Mouse (Mus musculus) intestine, embryonic 14.5 days (tissue): Measurements from ENCODE around the gene Zfp784. TPM values are rescaled to one million over a fixed set of nuclear protein-coding genes. Genes with fewer than 3 reads are reported as not detected.

Experiments
- ATAC-seq: fragments of 200-750 bp; cut with Nextera tagmentation; replicated peaks from 2 replicates; pipeline ENCODE4 v1.8.0; 2017; ENCODE audit warnings: low read depth, moderate number of reproducible peaks, moderate TSS enrichment, moderate library complexity; ENCODE audit not compliant: low FRiP score, low TSS enrichment
- DNase-seq: peaks from one replicate; pipeline ENCODE4 v3.0.0-alpha.2; 2018; ENCODE audit warnings: low spot score
- H3K27ac ChIP-seq: fragments of 300-500 bp; sonication (generic); 2 replicates; pipeline ENCODE4 v1.5.1; 2014; ENCODE audit warnings: low read depth, mild to moderate bottlenecking, control low read depth
- H3K27me3 ChIP-seq: fragments of 300-500 bp; sonication (generic); replicated peaks from 2 replicates; pipeline ENCODE4 v1.6.1; 2014; ENCODE audit warnings: low read length, control low read depth; ENCODE audit not compliant: control insufficient read depth, insufficient read depth
- H3K36me3 ChIP-seq: fragments of 300-500 bp; sonication (generic); 2 replicates; pipeline ENCODE4 v1.6.1; 2014; ENCODE audit warnings: low read length, control low read depth; ENCODE audit not compliant: control insufficient read depth, insufficient read depth
- H3K4me1 ChIP-seq: fragments of 300-500 bp; sonication (generic); replicated peaks from 2 replicates; pipeline ENCODE4 v1.6.1; 2014; ENCODE audit warnings: low read length, control low read depth, mixed read lengths; ENCODE audit not compliant: control insufficient read depth, insufficient read depth
- H3K4me2 ChIP-seq: fragments of 300-500 bp; sonication (generic); 2 replicates; pipeline ENCODE4 v1.6.1; 2014; ENCODE audit warnings: low read length
- H3K4me3 ChIP-seq: fragments of 300-500 bp; sonication (generic); 2 replicates; pipeline ENCODE4 v1.5.1; 2014; ENCODE audit warnings: low read depth, low read length, control low read depth, mixed read lengths
- H3K9ac ChIP-seq: fragments of 300-500 bp; sonication (generic); 2 replicates; pipeline ENCODE4 v1.6.1; 2014; ENCODE audit warnings: mild to moderate bottlenecking, low read length
- H3K9me3 ChIP-seq: fragments of 300-500 bp; sonication (generic); 2 replicates; pipeline ENCODE4 v1.6.1; 2016; ENCODE audit warnings: low read length, control low read depth; ENCODE audit not compliant: control insufficient read depth
- WGBS: fragments of 180-500 bp; shearing (Covaris S2); extraction: QIAGEN DNeasy Blood & Tissue Kit; methylation state at CpG from one replicate; pipeline ENCODE4 v1.1.7; 2014; 5-methylcytosine and 5-hydroxymethylcytosine counted together
- polyA plus RNA-seq: library from polyadenylated mRNA; unstranded; fragments of >200 nt; fragmentation: Nextera tagmentation; extraction: Ambion mirVana; gene quantifications from 2 replicates; pipeline ENCODE4 v1.2.1, GENCODE M21; 2014

Gene Zfp784
- polyA plus RNA-seq, 1 experiment from 2014 or later, result 4.8 TPM

DNA sequence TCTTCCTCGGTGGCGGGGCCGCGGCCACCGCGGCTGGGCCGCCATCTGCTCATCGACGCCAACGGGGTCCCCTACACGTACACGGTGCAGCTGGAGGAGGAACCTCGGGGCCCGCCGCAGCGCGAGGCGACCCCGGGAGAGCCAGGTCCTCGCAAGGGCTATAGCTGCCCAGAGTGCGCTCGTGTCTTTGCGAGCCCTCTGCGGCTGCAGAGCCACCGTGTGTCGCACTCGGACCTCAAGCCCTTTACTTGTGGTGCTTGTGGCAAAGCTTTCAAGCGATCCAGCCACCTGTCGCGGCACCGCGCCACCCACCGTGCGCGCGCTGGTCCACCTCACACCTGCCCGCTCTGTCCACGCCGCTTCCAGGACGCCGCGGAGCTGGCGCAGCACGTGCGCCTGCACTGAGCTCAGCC is 14.7 kb upstream of the Zfp784 start:
- peak; percentile 57 for DNase-seq

DNA sequence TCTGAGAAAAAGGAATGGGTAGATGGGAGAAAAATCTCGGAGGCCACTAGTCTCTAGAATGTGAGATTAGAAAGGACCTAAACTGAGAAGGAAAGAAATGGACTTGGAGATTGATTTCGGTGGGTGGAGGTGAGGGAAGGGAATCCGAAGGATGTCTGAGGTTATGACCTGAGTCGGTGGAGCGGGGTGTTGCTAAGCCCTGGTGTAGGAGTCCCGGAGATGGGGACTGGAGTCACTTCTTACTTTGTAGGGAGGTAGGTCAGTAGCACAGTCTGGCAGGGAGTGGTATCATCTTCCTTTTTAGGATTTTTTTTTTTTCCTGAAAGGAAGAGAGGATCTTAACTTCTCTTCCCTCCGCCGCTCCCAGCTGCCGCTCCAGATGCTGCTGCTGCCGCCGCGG is 14.2 kb upstream of the Zfp784 start:
- 3% methylated on average over 12 of the region's 12 CpGs for WGBS
- DNase-seq (no peak), ATAC-seq (no peak)
- H3K9ac ChIP-seq, result 0 out of 2 replicates have a peak overlapping the region, but pooled peaks have one; percentile 81
- H3K4me3 ChIP-seq, result peak overlapping the region; percentile 76
- no peak overlapping the region for H3K27ac ChIP-seq
- no peaks in the 10 kb centered on the region for H3K36me3 ChIP-seq
- peaks cover 54% of the 10 kb centered on the region for H3K27me3 ChIP-seq
- H3K4me1 ChIP-seq, result peaks cover 33% of the 10 kb centered on the region
- H3K4me2 ChIP-seq, result peak overlapping the region; percentile 92
- H3K9me3 ChIP-seq, result no peaks in the 10 kb centered on the region

More for the DNA sequence above, 14.7 kb upstream of the Zfp784 start:
- Histone ChIP-seq H3K27ac (no peak overlapping the region), H3K4me3 (peak overlapping the region; percentile 76), H3K4me1 (peaks cover 33% of the 10 kb centered on the region), H3K36me3 (no peaks in the 10 kb centered on the region), H3K27me3 (peaks cover 59% of the 10 kb centered on the region), H3K4me2 (peak overlapping the region; percentile 92), H3K9ac (peak overlapping the region; percentile 34; the same call in 1 of the 2 replicates), H3K9me3 (no peaks in the 10 kb centered on the region)
- no peak for ATAC-seq
- 5% methylated on average over 45 of the region's 45 CpGs for WGBS

DNA sequence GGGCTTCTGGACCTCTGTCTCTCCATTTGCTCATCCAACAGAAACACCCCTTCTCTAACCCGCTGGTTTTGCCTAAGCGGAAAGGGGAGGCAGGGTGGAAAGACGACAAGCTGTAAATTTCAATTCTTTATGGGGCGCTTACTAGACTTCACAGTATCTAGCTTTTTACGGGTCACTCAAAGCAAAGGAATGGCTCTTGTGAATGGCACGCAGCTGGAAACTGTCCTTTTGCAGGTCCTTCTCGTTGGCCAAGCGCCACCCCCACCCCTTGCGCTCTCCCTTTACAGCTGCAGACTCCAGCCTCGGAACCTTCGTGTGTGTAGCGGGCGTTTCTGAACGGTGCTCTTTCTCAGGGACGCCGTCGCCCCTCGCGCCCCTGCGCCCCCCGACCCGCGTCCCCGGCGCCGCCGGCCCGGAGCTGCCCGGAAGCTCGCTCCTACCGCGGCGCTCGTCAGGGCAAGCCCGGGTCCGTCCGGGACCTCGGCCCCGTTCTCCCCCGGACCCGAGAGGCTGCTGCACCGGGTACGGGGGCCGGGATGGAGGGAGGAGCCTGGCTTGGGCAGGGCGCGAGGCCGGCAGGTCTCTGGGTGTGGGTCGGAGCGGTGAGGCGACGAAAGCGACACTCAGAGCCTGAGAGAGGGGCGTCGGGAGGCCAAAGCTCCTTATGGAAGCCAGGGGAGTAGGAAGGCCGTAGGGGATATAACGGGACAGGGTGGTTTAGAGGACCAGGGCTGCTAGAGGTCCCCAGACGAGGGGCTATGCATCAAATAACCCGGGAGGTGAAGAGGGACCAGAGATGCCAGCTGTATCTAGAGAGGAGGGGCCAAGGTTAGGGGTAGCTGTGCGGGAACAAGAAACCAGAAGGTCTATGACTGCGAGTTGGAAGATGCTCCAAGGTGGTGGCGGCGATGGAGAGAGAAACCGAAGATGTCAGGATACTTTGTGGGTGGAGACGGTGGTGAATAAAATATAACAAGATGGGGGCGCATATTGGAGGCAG is 13.2 kb upstream of the Zfp784 start, which contains the start of gene Zfp580:
Gene Zfp580, plus strand, starts transcription at position 346 of the 1,000 bp plus-strand sequence.
- ATAC-seq (peak; percentile 78), DNase-seq (peak; percentile 91)
- H3K9ac ChIP-seq, result peak within 1 kb of the TSS; percentile 81
- H3K27ac ChIP-seq, result peak within 1 kb of the TSS; percentile 71; the same call in 1 of the 2 replicates
- H3K4me3 ChIP-seq, result peak within 1 kb of the TSS; percentile 76
- peaks cover 30% of the 10 kb centered on the region for H3K4me1 ChIP-seq
- H3K9me3 ChIP-seq, result no peaks in the 10 kb centered on the region
- H3K27me3 ChIP-seq, result peaks cover 46% of the 10 kb centered on the region
- peak within 1 kb of the TSS; percentile 92 for H3K4me2 ChIP-seq
- under 1% methylated on average over 65 of the region's 65 CpGs for WGBS
- H3K36me3 ChIP-seq, result no peaks in the 10 kb centered on the region

DNA sequence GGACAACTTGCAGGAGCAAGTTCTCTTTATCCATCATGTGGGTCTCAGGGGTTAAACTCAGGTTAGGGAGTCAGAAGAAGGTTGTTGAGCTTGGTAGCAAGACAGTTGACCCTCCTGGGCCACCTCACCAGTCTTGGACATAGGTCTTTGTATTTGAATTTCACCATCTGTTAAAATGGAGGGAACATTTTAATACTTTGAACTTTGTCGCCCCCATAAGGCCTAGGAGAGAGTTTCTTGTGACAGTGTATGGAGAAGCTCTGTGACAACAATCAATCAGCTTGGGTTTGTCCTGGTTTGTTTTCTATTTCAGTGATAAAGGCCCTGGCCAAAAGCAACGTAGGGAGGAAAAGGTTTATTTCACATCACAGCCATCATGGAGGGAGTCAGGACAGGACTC is 9.1 kb upstream of the Zfp784 start:
- Histone ChIP-seq H3K9me3 (no peaks in the 10 kb centered on the region), H3K27me3 (peaks cover 5% of the 10 kb centered on the region; the same call in 1 of the 2 replicates), H3K4me3 (no peak overlapping the region), H3K4me2 (no peak overlapping the region), H3K4me1 (peaks cover 9% of the 10 kb centered on the region), H3K9ac (no peak overlapping the region), H3K36me3 (no peaks in the 10 kb centered on the region), H3K27ac (no peak overlapping the region)
- ATAC-seq, result no peak
- DNase-seq, result no peak
- 25% methylated on average over 2 of the region's 2 CpGs for WGBS

DNA sequence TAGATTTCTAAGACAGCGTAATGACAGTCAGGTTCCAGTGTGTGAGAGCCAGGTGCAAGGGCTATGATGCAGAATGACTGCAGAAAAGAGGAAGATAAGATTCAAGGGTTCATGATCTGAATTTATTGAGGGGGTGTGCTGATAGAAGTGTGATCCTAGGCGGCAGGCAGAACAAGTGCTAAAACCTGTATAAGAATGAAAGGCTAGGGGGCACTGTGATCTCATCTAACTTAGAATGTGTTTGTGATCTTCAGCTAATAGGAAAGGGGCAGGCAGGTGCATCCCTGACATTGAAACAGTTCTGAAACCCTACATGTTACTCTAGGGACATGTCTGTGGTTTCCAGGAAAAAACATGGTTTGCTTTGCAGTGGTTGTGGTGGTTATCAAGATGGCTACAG is 7.9 kb upstream of the Zfp784 start:
- Histone ChIP-seq H3K27me3 (no peaks in the 10 kb centered on the region), H3K4me3 (no peak overlapping the region), H3K9me3 (no peaks in the 10 kb centered on the region), H3K4me1 (0 out of 2 replicates have a peak, but pooled peaks cover 7% of the 10 kb centered on the region), H3K27ac (no peak overlapping the region), H3K4me2 (no peak overlapping the region), H3K36me3 (no peaks in the 10 kb centered on the region), H3K9ac (no peak overlapping the region)
- 67% methylated on average over 2 of the region's 2 CpGs for WGBS
- no peak for ATAC-seq
- DNase-seq, result no peak

DNA sequence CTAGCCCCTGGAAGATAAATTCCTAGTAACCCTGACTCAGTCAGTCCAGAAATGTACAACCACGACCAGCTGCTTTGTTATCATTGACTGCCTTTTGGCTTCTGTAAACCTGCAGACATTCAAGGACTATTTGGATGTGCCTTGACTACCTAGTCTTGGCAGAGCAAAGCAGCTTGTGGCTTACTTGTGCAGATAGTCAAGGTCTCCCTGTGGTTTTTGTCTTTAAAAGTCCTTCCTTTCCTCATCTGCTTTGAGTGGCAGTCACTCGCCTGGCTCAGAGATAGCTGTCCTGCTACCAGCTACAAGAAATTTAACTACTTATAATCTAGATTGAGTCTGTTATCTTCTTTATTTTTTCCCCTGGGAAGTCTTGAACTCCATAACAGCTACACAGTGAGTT is 6.7 kb upstream of the Zfp784 start:
- no peaks in the 10 kb centered on the region for H3K27me3 ChIP-seq
- no peaks in the 10 kb centered on the region for H3K4me1 ChIP-seq
- no peak overlapping the region for H3K27ac ChIP-seq
- H3K36me3 ChIP-seq, result no peaks in the 10 kb centered on the region
- DNase-seq (no peak), ATAC-seq (no peak)
- H3K9ac ChIP-seq, result no peak overlapping the region
- H3K4me2 ChIP-seq, result no peak overlapping the region
- no peaks in the 10 kb centered on the region for H3K9me3 ChIP-seq
- H3K4me3 ChIP-seq, result no peak overlapping the region
- 83% methylated on average over 2 of the region's 2 CpGs for WGBS

DNA sequence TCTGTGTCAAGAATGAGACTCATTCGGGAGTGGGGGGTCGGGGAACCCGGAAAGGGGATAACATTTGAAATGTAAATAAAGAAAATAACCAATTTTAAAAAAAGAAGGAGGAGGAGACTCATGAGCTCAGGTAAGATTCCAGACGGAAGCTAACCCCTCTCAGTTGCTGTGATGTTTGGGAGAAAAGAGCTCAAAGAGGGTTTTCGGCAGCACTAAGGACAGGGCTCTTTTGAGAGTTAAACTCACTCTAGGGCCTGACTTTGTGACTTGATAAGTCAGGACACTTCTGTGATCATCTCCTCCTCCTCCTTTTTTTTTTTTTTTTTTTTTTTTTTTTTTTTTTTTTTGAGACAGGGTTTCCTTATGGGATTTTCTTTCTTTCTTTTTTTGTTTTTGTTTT is 694 bp upstream of the Zfp784 start:
- Histone ChIP-seq H3K4me1 (0 out of 2 replicates have a peak, but pooled peaks cover 4% of the 10 kb centered on the region), H3K9ac (peak overlapping the region; percentile 66), H3K4me3 (peak overlapping the region; percentile 61), H3K27me3 (no peaks in the 10 kb centered on the region), H3K4me2 (peak overlapping the region; percentile 60), H3K27ac (peak overlapping the region; percentile 95), H3K36me3 (peaks cover 23% of the 10 kb centered on the region), H3K9me3 (peaks cover 6% of the 10 kb centered on the region; the same call in 1 of the 2 replicates)
- DNase-seq (no peak), ATAC-seq (no peak)
- WGBS, result 23% methylated on average over 5 of the region's 5 CpGs

DNA sequence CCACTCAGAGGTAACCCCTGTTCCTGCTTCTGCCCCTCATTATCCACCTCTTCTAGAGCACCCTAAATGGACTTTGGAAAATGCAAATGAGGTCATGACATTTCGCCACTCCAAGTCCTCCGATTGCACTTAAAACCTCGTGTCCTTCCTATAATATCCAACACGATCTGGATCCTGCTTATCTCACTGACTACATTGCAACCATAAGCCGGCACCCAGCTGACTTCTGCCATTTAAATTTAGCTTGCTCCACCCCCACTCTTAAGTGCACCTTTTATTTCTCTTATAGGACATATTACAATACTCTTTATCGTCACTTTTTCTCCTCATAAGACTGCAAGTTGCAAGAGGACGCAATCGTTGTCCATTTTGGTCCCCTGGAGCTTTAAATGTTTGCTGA is 779 bp downstream of the Zfp784 start:
- H3K9ac ChIP-seq, result peak overlapping the region; percentile 66; the same call in 1 of the 2 replicates
- WGBS, result 90% methylated on average over 8 of the region's 8 CpGs

More for the DNA sequence above, 779 bp downstream of the Zfp784 start:
- Histone ChIP-seq H3K4me1 (0 out of 2 replicates have a peak, but pooled peaks cover 4% of the 10 kb centered on the region), H3K9me3 (peaks cover 8% of the 10 kb centered on the region), H3K27me3 (no peaks in the 10 kb centered on the region), H3K27ac (peak overlapping the region; percentile 95; the same call in 1 of the 2 replicates), H3K4me2 (peak overlapping the region; percentile 60), H3K36me3 (peaks cover 38% of the 10 kb centered on the region), H3K4me3 (peak overlapping the region; percentile 61)
- DNase-seq (no peak), ATAC-seq (no peak)
